Mouse (Mus musculus) liver, embryonic 11.5 days (tissue): ENCODE data around the gene Fam76a. TPM values are rescaled to one million over a fixed set of nuclear protein-coding genes. Genes with fewer than 3 reads are reported as not detected.

ENCODE experiments used
- ATAC-seq: fragments of 200-750 bp; cut with Nextera tagmentation; replicated peaks from 2 replicates; pipeline ENCODE4 v1.8.0; 2017; ENCODE audit warnings: moderate number of reproducible peaks, mild to moderate bottlenecking, moderate TSS enrichment, moderate library complexity; ENCODE audit not compliant: low FRiP score
- DNase-seq: peaks from one replicate; pipeline ENCODE4 v3.0.0-alpha.2; 2017; ENCODE audit warnings: low spot score
- H3K27ac ChIP-seq: fragments of 300-500 bp; sonication (generic); 2 replicates; pipeline ENCODE4 v1.5.1; 2014; ENCODE audit warnings: mild to moderate bottlenecking, low read depth, low read length, control low read depth
- H3K27me3 ChIP-seq: fragments of 300-500 bp; sonication (generic); replicated peaks from 2 replicates; pipeline ENCODE4 v1.6.1; 2014; ENCODE audit warnings: low read length, mixed read lengths; ENCODE audit not compliant: control insufficient read depth, insufficient read depth
- H3K36me3 ChIP-seq: fragments of 300-500 bp; sonication (generic); 2 replicates; pipeline ENCODE4 v1.6.1; 2014; ENCODE audit warnings: mild to moderate bottlenecking, low read length, moderate library complexity, mixed read lengths; ENCODE audit not compliant: control insufficient read depth, insufficient read depth
- H3K4me1 ChIP-seq: fragments of 300-500 bp; sonication (generic); replicated peaks from 2 replicates; pipeline ENCODE4 v1.6.1; 2014; ENCODE audit warnings: low read length, mixed read lengths; ENCODE audit not compliant: control insufficient read depth, insufficient read depth
- H3K4me2 ChIP-seq: fragments of 300-500 bp; sonication (generic); 2 replicates; pipeline ENCODE4 v1.6.1; 2014; ENCODE audit warnings: mild to moderate bottlenecking, control low read depth, moderate library complexity
- H3K4me3 ChIP-seq: fragments of 300-500 bp; sonication (generic); 2 replicates; pipeline ENCODE4 v1.5.1; 2014; ENCODE audit warnings: low read depth, low read length, control low read depth
- H3K9ac ChIP-seq: fragments of 300-500 bp; sonication (generic); 2 replicates; pipeline ENCODE4 v1.6.1; 2014; ENCODE audit warnings: low read depth, low read length, control low read depth
- H3K9me3 ChIP-seq: fragments of 300-500 bp; sonication (generic); 2 replicates; pipeline ENCODE4 v1.6.1; 2016; ENCODE audit warnings: low read length, inconsistent platforms, mixed read lengths; ENCODE audit not compliant: control insufficient read depth
- WGBS: fragments of 180-500 bp; shearing (Covaris S2); extraction: QIAGEN DNeasy Blood & Tissue Kit; methylation state at CpG from one replicate; pipeline ENCODE4 v1.1.7; 2014; 5-methylcytosine and 5-hydroxymethylcytosine counted together
- polyA plus RNA-seq: library from polyadenylated mRNA; unstranded; fragments of >200 nt; fragmentation: Nextera tagmentation; extraction: Ambion mirVana; gene quantifications from 2 replicates; pipeline ENCODE4 v1.2.1, GENCODE M21; 2014

Fam76a gene
- polyA plus RNA-seq, 1 experiment from 2014 or later, result 27.8 TPM

DNA sequence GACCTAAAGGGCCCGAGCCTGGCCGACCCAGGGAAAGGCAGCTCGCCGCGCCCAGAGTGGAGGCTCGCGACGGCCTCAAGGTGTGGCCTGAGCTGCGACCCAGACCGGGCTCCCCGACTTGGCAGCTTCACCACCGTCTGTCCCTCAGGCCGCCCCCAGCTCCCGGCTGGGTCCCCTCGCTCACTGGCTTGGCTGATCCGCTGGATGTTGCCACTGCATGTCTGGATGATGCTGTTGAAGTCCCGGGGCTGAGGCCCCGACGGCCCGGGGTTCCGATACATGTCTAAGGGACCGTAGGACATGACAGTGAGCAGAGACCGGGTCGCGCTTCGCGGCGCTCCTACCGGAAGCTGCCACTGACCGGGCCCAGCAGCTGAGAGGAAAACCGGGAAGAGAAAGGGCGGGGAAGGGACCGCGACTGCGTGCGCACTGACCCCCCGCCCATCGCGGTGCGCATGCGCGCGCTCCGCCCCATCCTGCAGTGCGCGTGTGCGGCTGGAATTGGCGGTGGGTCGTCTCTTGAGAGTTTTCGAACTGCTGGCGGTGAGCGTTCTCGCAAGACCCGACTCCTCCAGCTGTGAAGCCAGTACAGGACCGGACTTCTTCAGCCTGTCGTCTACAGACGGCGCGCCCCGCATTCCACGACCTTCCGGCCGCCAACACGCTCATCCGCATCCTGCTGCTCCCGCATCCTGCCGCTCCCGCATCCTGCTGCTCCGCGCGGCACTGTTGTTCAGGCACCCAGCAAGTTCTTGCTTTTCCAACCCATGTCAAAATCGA, 38.1 kb downstream of the Fam76a start, which contains the start of gene Stx12:
TSS of gene Stx12 (minus strand) at position 446 of the 780 bp plus-strand sequence.
- DNase-seq (peak; percentile 87), ATAC-seq (peak; percentile 90)
- Histone ChIP-seq H3K4me3 (peak within 1 kb of the TSS; percentile 79), H3K27me3 (no peaks in the 10 kb centered on the region), H3K27ac (peak within 1 kb of the TSS; percentile 73), H3K9ac (peak within 1 kb of the TSS; percentile 90), H3K9me3 (no peaks in the 10 kb centered on the region), H3K36me3 (no peaks in the 10 kb centered on the region; the same call in 1 of the 2 replicates), H3K4me1 (peaks cover 12% of the 10 kb centered on the region), H3K4me2 (peak within 1 kb of the TSS; percentile 88)
- WGBS, result under 1% methylated on average over 71 of the region's 72 CpGs

- WGBS, result 3% methylated on average over 21 of the region's 21 CpGs
- no peaks in the 10 kb centered on the region; the same call in 1 of the 2 replicates for H3K36me3 ChIP-seq
- peak overlapping the region; percentile 73 for H3K27ac ChIP-seq
- peak overlapping the region; percentile 88 for H3K4me2 ChIP-seq
- H3K4me3 ChIP-seq, result peak overlapping the region; percentile 79
- H3K4me1 ChIP-seq, result peaks cover 12% of the 10 kb centered on the region
- no peak for ATAC-seq
- H3K9ac ChIP-seq, result peak overlapping the region; percentile 90
- no peaks in the 10 kb centered on the region for H3K9me3 ChIP-seq
- no peak for DNase-seq
- H3K27me3 ChIP-seq, result no peaks in the 10 kb centered on the region
Observed at GRCm38 (mm10) chr4:132883561-132884063, 38.7 kb downstream of the Fam76a start.

DNA sequence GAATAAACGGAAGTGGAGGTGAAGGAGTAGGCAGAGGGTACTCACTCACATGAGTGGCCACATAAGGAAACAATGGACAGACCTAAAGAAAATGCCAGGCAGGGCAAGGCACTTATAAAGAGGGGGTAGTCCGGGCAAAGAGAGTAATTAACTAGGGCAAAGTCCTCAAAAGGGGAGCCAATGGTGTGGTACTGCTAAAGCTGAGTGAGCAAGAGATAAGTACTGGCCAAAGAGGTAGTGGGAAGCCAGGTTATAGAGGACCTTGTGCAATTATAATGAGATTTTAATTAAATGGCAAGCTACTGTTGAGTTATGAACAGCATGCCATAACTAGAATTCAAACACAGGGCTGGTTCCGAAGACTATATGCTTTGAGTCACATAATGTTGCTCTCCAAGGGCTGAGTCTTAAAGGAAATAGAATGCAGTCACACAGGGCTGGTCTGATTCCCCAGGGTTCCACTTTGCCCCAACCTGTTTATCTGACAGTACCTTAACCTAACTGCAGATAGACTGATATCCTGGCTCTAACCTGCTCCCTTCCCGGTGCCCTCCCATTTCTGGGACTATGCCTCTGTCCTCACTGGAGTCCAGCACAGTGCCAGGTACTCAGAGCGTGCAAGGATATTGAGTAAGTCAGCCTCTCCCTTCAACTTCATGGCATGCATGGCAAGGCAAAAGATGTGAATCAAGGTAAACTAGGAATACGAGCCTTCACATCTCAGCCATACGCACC, 47.8 kb downstream of the Fam76a start:
- no peak overlapping the region for H3K4me2 ChIP-seq
- DNase-seq, result no peak
- H3K27ac ChIP-seq, result no peak overlapping the region
- no peak overlapping the region for H3K4me3 ChIP-seq
- no peak for ATAC-seq
- no peak overlapping the region for H3K9ac ChIP-seq
- H3K4me1 ChIP-seq, result peaks cover 20% of the 10 kb centered on the region
- WGBS, result 85% methylated on average over 7 of the region's 7 CpGs
- no peaks in the 10 kb centered on the region for H3K27me3 ChIP-seq
- peaks cover 9% of the 10 kb centered on the region; the same call in 1 of the 2 replicates for H3K36me3 ChIP-seq
- no peaks in the 10 kb centered on the region for H3K9me3 ChIP-seq

GRCm38 (mm10) chr4:132873481-132874362, 48.6 kb downstream of the Fam76a start:
- DNase-seq (no peak), ATAC-seq (no peak)
- Histone ChIP-seq H3K9me3 (no peaks in the 10 kb centered on the region), H3K36me3 (peaks cover 12% of the 10 kb centered on the region; the same call in 1 of the 2 replicates), H3K4me1 (peaks cover 20% of the 10 kb centered on the region), H3K4me2 (no peak overlapping the region), H3K4me3 (no peak overlapping the region), H3K27ac (0 out of 2 replicates have a peak overlapping the region, but pooled peaks have one; percentile 2), H3K27me3 (no peaks in the 10 kb centered on the region), H3K9ac (no peak overlapping the region)
- WGBS, result 67% methylated on average over 11 of the region's 11 CpGs

GRCm38 (mm10) chr4:132871116-132871515, 51.2 kb downstream of the Fam76a start:
- 89% methylated on average over 3 of the region's 3 CpGs for WGBS
- ATAC-seq (no peak), DNase-seq (no peak)
- Histone ChIP-seq H3K9me3 (no peaks in the 10 kb centered on the region), H3K9ac (no peak overlapping the region), H3K4me3 (no peak overlapping the region), H3K27me3 (no peaks in the 10 kb centered on the region), H3K27ac (no peak overlapping the region), H3K36me3 (peaks cover 27% of the 10 kb centered on the region), H3K4me2 (no peak overlapping the region), H3K4me1 (peaks cover 20% of the 10 kb centered on the region)

- H3K27me3 ChIP-seq, result no peaks in the 10 kb centered on the region
- 0 out of 2 replicates have a peak, but pooled peaks cover 3% of the 10 kb centered on the region for H3K4me1 ChIP-seq
- no peak overlapping the region for H3K4me3 ChIP-seq
- peaks cover 29% of the 10 kb centered on the region for H3K36me3 ChIP-seq
- 90% methylated on average over 2 of the region's 2 CpGs for WGBS
- ATAC-seq, result no peak
- no peak overlapping the region for H3K27ac ChIP-seq
- no peak for DNase-seq
- H3K9ac ChIP-seq, result no peak overlapping the region
- no peak overlapping the region for H3K4me2 ChIP-seq
- H3K9me3 ChIP-seq, result no peaks in the 10 kb centered on the region
Observed at GRCm38 (mm10) chr4:132864856-132865255, 57.5 kb downstream of the Fam76a start.

GRCm38 (mm10) chr4:132863012-132863411, 59.3 kb downstream of the Fam76a start:
- WGBS, result 87% methylated on average over 13 of the region's 13 CpGs
- H3K9me3 ChIP-seq, result no peaks in the 10 kb centered on the region
- peaks cover 27% of the 10 kb centered on the region for H3K36me3 ChIP-seq
- H3K4me2 ChIP-seq, result no peak overlapping the region
- H3K27me3 ChIP-seq, result no peaks in the 10 kb centered on the region
- 0 out of 2 replicates have a peak, but pooled peaks cover 3% of the 10 kb centered on the region for H3K4me1 ChIP-seq
- DNase-seq, result no peak
- H3K4me3 ChIP-seq, result no peak overlapping the region
- H3K9ac ChIP-seq, result no peak overlapping the region
- no peak for ATAC-seq
- no peak overlapping the region for H3K27ac ChIP-seq

DNA sequence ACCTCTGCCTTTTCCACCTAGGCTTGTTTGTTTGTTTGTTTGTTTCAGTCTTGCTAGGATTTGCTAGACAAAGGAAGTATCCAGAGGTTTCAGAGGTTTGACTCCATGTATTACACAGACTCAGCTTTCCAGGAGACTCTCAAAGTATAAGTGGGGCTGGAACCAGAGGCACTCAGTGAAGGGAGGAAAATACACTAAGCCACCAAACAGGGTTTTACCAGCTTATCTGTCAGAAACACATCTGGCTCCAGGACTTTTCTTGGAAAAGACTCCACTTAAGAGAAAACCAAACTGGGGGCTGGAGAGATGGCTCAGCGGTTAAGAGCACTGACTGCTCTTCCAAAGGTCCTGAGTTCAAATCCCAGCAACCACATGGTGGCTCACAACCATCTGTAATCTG, 61.5 kb downstream of the Fam76a start:
- Histone ChIP-seq H3K36me3 (peaks cover 26% of the 10 kb centered on the region), H3K4me2 (no peak overlapping the region), H3K27me3 (no peaks in the 10 kb centered on the region), H3K27ac (peak overlapping the region; percentile 22; the same call in 1 of the 2 replicates), H3K9ac (no peak overlapping the region), H3K9me3 (no peaks in the 10 kb centered on the region), H3K4me1 (0 out of 2 replicates have a peak, but pooled peaks cover 3% of the 10 kb centered on the region), H3K4me3 (no peak overlapping the region)
- WGBS, result 79% methylated on average over 1 of the region's 1 CpGs
- ATAC-seq (no peak; the same call in 1 of the 2 replicates), DNase-seq (no peak)
